Mouse (Mus musculus): ENCODE measurements around the gene Fras1.

Fras1 gene

DNA sequence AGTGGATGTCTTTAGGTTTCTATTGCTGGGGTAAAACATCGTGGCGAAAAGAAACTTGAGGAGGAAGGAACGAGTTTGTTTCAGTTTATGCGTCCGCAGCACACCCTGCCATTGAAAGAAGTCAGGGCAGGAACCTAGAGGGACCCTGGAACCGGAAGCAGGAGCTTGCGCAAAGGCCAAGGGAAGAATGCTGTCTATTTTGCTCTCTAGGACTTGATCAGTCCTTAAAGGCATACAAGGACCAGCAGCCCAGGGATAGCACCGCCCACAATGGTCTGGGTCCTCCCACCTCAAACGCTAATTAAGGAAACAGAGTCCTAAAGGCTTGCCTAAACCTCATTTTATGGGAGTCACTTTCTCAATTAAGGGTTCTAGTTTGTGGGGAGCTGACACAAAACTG is 418.7 kb downstream of the Fras1 start:
- no peak for DNase-seq (ENCODE audit: low spot score in 2 of 2)

DNA sequence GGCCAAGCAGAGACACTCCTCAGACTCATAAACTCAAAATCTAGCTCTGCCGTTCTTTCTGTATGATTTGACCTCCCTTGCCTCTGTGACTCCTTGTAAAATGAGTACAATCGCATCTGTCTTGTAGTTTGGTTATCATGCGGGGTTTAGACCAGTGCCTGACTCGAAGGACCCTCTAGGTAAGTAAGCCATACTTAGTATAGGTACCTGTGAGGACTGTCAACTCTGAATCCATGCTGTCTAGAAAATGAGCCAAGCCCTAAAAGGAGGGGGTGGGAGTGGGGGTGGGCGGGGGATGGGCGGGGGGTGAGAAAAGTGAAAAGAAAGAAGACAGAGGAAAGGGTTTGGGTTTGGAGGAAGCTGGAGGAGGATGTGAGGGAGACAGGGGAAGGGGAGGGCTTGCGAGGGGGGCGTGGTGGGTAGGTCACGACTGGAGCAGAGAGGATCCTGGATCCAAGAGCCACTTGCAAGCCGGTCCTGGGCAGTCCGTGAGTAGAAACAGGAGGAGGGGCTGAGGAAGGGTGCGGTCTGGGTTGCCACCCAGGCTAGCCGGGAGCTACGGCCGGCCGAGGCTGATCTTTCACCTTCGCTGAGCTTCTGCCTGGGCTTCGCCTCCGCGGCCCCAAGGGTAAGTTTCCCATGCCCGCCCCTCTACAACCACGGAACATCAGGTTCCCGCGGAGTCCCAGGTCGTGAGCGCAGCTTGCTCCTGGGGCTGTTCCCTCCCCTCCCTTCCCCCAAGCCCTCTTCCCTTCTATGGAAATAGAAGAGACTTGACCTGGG is 419.4 kb downstream of the Fras1 start, which contains the start of gene Anxa3:
Anxa3 (plus strand) TSS at position 404 of the 783 bp plus-strand sequence.
- DNase-seq (ENCODE audit: low spot score in 2 of 2) = no peak

DNA sequence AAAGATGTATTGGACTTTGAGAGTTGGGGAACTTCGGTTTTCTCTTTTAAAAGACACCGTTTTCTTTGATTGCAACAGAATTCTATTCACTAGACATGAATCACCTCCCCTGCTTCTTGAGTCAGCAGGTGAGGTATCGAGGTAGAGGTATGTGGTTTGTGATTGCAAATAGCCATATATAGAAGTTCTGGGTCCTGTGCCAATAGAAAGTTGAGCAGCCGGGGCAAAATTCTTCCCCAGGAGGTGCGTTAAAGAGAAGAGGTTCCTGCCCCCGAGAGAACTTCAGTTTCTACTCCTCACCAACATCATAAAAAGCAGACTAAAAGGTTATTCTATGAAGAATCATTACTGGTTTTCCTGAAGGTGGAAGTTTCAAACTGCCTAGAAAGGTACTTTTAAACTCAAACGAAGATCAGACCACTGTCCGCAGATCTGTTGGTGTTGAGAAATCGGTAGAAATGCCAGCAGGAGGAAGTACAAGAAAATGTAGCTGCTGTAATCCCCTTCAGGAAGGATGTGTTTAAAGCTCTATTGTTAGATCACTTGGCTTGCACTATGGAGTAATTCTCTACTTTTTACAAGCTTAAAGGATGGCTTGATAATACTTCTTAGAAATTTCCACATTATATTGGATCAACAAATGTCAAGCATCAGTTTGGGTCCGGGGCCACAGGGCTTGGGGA is 420.3 kb downstream of the Fras1 start:
- DNase-seq (ENCODE audit: low spot score in 2 of 2) = no peak

DNA sequence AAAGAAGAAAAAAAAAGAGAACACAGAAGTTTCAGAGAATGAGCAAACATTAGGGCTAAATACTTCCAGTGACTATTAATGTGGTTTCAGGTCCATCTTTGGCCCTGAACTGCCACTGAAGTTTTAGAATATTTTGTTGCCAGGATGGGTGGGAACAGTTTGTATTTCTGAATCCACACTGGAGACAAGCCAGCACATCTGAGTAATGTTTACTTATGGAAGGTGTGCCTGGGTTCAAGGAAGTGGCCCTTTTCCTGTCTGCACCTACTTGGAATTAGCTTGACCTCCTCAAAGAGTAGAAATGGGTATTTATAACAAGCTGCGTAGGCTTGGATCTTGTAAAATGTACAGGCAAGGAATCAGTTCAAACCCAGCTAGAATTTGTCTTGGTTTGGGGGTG is 422.0 kb downstream of the Fras1 start:
- DNase-seq (ENCODE audit: low spot score in 2 of 2) = no peak

DNA sequence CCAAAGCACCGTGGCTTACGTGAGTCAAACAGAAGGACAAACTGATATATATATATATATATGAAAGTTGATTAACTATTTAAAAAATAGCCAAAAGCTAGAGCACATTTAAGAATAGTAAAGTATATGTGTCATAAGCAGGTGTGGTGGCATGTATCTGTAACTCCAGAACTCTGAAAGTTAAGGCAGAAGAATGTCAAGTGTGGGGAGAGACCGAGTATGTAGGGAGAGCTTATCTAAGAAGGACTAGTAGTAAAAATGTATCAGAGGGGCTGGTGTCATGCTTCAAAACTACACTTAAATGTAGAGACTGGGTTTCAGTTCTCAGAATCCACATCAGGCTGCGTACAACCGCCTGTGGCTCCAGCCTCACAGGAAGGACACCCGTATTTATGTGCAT is 423.7 kb downstream of the Fras1 start:
- no peak for DNase-seq (ENCODE audit: low spot score in 2 of 2)

DNA sequence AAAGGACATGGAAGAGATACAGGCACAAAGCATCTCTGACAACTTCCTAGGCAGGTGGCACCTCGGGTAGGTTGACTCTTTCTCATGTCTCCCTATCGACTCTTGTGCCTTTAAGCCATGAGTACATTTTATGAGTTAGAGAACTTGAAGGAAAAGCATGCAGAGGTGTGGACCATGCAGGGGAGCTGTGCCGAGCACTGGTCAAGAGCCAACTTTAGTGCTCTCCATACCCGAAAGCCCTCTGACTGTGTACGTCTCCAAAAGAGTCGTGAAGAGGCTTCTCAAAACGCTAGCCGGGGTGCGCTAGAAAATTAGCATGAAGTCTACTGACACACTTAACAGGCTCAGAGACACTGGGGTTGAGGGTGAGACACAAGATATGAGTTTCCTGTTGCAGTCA is 425.4 kb downstream of the Fras1 start:
- DNase-seq (ENCODE audit: low spot score in 2 of 2) = no peak

DNA sequence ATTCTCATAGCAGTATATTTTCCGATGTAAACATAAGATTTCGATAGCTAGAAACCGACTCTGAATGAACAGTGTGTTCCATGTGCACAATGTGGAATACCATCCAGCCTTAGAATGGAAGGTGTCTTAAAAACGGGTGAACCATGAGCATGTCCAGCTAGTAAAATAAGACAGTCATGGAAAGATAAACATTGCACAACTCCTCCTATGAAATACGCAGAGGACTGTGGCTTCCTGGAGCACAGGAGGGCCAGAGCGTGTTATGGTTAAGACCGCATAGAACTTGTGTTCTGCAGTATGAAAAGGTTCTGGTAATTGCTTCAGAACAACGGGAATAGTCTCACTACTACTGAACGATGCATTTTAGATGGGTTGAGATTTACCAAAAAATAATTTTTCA is 426.2 kb downstream of the Fras1 start:
- DNase-seq (ENCODE audit: low spot score in 2 of 2) = no peak

DNA sequence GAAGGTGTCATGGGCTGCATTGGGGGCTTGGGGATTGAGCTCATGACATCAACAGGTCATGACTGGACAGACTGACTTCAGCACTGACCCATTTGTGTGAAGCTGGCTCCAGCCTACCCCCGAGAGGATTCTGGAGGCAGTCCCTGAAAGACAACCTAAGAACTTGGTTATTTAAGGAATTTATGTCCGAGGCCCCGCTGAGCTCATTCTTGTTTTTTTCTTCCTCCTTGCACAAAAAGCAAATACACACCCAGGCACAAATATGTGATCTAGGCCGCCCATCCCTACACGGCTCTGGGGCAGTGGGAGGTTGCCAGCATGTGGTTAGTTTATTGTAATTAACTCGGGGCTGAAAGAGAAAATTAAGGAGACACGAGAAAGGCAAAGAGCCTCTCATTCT is 428.4 kb downstream of the Fras1 start:
- DNase-seq (ENCODE audit: low spot score in 2 of 2) = no peak

DNA sequence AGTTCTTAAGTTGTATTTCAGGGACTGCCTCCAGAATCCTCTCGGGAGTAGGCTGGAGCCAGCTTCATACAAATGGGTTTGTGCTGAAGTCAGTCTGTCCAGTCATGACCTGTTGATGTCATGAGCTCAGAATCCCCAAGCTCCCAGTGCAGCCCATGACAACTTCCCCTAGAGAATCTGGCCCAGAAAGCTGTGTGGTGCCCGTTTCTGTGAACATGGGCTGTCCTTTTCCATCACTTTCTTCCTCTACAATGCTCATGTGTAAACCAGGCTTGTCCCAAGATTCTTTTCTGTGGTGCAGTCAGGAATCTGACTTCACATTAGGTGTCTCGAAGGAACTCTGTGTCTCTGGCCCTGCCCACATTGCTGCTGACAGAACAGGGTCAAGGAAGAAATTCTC is 429.3 kb downstream of the Fras1 start:
- no peak for DNase-seq (ENCODE audit: low spot score in 2 of 2)

DNA sequence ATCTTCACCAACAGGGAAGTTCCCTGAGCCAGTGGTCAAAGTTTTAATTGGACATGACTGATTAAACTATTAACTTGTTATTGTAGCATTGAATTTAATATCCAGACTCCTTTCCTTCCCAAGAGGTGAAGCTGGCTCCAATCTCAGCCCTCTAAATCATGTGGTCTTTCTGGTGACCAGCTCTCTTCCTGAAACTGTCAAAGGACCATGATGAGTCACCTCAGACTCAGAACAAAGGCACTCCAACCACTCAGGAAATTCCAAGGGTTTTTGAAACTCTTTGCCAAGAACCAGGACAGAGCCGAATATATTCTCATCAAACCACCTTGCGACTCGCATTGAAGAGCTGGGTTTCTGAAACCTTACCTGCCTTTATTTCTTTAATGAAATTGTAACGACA is 430.5 kb downstream of the Fras1 start:
- DNase-seq (ENCODE audit: low spot score in 2 of 2) = no peak

DNA sequence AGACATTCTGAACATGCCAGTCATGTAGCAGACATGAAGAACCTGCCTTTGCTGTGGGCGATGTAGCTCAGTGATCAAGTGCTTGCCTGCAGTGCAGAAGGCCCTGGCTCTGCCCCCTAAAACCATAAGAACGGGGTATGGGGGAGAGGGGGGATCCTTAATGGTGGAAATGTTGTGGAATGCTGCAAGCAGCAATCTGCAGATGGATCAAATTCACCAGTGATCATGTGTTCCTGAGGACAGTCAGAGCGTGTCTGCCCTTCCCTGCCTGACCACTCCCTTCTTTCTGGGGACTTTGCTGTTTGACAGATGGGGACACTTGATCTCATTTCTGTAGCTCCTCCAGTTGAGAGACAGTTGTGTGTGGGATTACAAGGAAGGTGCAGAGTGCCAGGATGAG is 431.1 kb downstream of the Fras1 start:
- no peak for DNase-seq (ENCODE audit: low spot score in 2 of 2)

DNA sequence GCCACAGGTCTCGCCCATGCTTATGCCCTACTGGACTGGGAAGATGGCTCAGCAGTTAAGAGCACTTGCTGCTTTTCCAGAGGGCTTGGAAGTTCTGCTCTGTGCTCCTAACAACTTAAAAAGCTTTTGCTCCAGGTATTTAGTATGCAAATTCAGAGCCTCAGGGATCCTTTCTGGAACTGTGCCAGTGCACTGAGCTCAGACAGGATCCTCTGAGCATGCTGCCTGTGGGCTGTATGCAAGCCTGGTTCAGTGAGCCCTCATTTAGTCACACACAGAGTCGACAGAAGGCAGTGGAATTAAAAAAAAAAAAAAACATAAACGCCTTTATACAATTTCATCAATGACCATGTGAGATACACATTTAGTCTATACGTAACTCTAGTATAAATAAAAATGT is 436.9 kb downstream of the Fras1 start:
- DNase-seq (ENCODE audit: low spot score in 2 of 2) = no peak

DNA sequence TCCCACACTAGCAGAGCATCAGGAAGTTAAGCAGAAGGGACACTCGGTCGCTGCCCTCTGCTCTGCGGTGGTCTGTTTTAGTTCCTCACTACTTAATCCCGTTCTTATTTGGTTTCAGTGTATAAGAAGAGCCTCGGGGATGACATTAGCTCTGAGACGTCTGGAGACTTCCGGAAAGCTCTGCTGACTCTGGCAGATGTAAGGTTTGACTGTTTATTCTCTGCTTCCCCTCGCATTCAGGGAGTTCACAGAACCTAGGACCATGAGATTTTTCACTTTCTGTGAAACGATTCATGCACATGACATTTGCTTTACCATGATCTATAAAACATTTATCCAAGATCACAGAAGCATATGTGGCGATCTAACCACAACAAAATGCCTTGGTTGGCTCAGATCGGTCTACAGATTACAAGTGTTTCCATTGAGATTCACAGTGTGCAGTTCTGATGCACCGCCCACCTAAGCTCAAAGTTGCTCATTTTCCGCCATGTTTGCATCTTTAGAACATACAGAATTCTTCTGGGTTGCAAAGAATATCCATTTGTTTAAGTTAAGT is 451.1 kb downstream of the Fras1 start:
- no peak for DNase-seq (ENCODE audit: low spot score in 2 of 2)

DNA sequence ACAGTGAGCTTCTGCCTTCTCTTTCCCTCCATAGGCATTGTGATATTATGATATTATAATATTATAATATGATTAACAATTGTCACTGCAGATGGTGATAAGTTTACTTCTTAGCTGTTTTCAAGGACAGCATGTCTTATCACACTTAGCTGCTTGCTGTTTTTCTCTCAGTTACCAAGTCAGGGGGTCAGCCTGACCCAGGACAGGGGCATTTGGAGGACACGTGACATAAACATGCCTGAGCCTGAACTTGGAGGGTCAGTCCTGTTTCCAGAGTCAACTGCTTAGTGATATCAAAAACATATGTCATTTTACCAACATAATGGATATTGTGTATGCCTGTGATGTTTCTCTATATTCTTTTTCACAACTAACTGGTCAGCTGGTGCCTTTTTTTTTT is 453.4 kb downstream of the Fras1 start:
- DNase-seq (ENCODE audit: low spot score in 2 of 2) = no peak
